Mouse (Mus musculus) neural tube, embryonic 10.5 days (tissue): ENCODE results near the gene Cfap97.

Experiments used
- DNase-seq: peaks from one replicate; pipeline ENCODE4 v3.0.0-alpha.2; 2017; ENCODE audit warnings: low spot score; ENCODE audit errors: extremely low spot score

Gene Cfap97

DNA sequence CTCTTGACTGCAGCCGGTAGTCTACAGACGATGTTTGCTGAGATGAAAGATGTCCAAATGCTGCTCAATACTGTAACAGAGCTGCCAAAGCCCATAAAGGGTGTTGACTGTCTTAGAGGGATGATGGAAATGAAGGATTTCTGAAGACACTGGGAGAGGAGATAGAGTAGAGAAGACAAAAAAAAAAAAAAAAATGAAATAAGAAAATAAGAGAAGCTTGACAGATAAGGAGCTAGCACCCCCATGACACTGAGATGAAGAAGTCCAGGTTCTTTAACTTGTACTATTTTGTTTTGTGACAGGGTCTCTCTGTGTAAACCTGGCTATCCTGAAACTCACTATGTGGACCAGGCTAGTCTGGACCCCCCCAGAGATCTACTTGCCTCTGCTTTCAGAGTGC, 1.5 kb downstream of the Cfap97 start:
- no peak for DNase-seq

- DNase-seq = peak; percentile 94
Measured at GRCm38 (mm10) chr8:46162953-46163869, 11.6 kb downstream of the Cfap97 start.

GRCm38 (mm10) chr8:46163870-46164190, 12.3 kb downstream of the Cfap97 start:
- no peak for DNase-seq

DNA sequence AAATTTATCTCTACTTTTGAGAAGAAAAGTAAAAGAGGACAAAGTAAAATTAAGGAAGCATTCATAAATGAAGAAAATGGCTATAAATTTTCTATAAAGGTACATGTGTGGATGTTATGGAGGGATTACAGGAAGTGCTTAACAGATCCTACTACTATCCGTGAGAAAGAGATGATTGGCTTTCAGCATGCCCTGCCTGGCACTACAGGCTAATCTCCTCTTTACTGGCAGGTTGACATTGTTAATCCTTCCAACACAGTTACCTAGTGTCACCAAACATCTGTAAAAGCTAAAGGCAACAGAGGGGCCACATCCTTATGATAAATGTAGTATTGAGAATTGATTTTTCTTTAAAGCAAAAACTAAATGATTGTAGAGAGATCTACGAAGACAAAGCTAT, 22.1 kb downstream of the Cfap97 start:
- no peak for DNase-seq

GRCm38 (mm10) chr8:46180136-46180535, 28.6 kb downstream of the Cfap97 start:
- no peak for DNase-seq

- DNase-seq = peak; percentile 48
Measured at GRCm38 (mm10) chr8:46185361-46185760, 33.8 kb downstream of the Cfap97 start.

GRCm38 (mm10) chr8:46193100-46193499, 41.5 kb downstream of the Cfap97 start:
- DNase-seq = no peak

GRCm38 (mm10) chr8:46196877-46197276, 45.3 kb downstream of the Cfap97 start:
- DNase-seq = no peak

- DNase-seq = no peak
Measured at GRCm38 (mm10) chr8:46197673-46198072, 46.1 kb downstream of the Cfap97 start.

DNA sequence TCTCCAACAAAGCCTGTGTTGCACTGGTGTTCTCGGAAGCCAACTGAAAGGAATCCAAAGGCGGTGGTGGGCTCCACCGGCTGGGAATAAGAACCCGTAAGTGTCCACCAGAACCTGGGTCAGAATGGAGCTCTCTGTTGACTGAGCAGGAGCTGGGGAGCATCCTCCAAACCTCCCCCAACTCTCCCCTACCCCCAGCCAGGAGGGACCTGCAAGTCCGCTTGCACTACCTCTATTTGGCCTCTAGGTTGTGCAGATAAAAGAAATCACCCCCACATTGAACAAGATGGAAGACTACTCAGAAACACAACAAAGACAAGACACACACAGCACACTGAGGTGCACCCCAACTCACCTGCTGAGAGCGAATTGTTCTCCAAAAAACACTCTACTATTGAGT, 50.8 kb downstream of the Cfap97 start:
- DNase-seq = no peak

GRCm38 (mm10) chr8:46204301-46204700, 52.7 kb downstream of the Cfap97 start:
- no peak for DNase-seq

DNA sequence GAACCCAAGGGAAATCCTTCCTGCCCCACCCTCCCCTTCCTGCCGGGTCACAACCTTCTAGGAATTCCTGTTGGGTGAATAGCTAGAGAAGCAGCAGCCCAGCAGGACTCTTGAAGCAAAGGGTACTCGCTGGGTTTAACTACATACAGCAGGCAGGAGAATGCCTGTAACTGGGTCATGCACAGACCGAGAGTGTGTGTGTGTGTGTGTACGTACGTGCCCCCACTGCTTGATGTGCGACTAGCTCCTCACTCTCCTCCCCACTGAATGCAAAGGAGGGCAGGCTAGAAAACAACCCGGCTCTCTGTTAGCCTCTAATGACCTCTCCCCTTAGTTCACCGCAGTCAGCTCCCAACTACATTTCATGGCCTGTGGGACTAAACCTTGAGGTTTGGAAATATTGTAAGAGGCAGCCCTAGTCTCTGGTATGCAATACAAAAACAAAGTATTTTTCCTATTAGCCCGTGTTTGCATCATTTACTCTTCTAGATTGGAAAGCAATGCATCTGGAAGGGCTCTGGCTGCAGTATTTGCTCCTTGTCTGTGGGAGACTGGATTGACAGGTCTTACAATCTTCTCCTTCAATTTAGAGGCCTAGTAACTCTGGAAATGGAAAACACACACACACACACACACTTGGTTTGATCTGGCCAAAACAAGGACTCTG, 53.5 kb downstream of the Cfap97 start:
- no peak for DNase-seq

DNA sequence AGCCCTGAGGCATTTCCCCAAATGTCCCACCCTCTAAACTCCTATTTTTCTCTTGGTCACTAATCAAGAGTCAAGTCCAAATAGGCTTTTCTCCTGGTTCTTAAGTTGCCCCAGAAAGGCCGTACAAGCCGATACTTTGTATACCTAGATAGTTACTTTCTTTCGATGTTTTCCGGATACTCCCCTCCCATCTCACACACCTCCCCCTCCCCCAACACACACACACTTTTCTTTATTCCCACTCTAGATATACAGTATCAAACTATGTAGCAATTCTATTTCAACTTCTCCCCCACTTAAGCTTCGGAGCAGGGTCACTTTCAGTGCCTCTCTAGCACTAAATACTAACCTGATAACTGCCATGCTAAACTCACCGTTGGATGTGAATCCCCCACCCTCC, 54.5 kb downstream of the Cfap97 start:
- no peak for DNase-seq

- no peak for DNase-seq
Measured at GRCm38 (mm10) chr8:46208354-46208753, 56.8 kb downstream of the Cfap97 start.

DNA sequence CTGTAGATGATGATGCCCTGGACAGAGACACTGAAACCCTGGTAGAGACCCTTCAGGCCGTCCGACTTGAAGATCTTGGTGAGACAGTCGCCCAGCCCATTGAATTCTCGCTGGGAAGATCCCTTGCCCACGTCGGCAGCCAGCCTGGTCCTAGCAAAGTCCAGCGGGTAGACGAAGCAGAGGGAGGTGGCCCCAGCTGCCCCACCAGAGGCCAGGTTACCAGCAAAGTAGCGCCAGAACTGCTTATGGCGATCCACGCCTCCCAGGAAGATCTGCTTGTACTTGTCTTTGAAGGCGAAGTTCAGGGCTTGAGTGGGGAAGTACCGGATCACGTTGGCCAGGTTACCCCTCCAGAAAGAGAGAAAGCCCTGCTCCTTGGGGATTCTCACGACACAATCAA, 57.5 kb downstream of the Cfap97 start:
- DNase-seq = no peak

DNA sequence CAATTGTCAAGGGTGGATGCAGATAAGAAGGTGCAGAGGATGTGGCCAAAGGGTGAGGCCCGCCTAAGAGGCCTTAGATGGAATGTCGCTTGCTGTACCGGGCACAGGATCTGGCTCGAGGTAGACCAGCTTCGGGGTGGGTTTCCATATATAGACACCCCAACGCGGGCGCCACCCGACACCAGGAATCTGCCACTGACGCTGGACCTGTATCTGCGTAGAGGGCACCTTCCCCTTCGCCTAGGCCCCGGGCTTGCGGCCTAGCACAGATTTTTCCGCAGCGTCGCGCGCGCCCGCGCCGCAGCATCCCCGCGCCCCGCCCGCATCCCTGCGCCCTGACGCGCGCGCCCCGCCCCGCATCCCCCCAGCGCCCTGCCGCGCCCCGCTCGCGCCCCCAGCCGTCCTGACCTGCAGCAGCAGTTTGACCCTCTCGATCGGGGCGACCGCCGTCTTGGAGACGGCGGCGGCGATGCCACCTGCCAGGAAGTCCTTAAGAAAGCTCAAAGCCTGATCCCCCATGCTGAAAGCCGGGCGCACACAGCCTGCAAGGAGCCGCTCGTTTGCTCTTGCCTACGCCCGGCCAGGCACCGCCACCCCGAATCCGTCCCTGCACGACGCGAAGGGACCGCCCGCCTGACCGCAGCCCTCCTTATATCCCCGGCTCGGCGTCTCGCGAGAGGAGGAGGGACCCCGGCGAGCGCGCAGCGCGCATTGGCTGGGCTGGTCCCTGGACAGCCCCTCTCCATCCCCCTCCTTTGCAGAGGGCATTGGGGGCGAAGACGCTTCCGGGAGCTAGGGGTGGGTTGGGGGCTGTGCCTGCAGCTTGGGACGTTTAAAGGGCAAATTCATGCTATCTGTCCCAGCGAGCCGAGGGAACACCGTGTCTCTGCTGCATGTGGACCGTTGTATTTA, 59.1 kb downstream of the Cfap97 start, which contains the start of gene Slc25a4:
Gene Slc25a4, minus strand, starts transcription at position 881 of the 912 bp plus-strand sequence.
- DNase-seq = peak; percentile 96

- no peak for DNase-seq
Measured at GRCm38 (mm10) chr8:46211611-46212071, 60.1 kb downstream of the Cfap97 start.

DNA sequence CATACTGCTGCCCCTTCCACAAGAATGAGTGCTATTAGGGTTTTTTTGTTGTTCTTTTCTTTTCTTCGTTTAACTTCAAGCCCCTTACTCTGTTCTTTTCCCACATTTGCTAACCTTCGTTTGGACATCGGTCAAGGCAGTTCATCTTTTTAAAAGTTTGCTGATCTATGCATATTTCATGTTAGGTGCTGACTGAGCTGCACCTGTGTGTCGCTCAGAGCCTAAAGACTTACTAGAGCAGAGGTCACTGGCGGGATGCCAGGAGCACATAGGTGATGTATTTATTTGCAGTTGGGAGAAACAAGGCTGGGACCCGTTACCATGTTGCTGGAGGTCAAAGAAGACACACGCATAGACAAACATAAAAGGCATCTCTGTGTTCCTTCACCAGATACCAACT, 60.6 kb downstream of the Cfap97 start:
- no peak for DNase-seq

GRCm38 (mm10) chr8:46213971-46214480, 62.5 kb downstream of the Cfap97 start:
- DNase-seq = no peak

DNA sequence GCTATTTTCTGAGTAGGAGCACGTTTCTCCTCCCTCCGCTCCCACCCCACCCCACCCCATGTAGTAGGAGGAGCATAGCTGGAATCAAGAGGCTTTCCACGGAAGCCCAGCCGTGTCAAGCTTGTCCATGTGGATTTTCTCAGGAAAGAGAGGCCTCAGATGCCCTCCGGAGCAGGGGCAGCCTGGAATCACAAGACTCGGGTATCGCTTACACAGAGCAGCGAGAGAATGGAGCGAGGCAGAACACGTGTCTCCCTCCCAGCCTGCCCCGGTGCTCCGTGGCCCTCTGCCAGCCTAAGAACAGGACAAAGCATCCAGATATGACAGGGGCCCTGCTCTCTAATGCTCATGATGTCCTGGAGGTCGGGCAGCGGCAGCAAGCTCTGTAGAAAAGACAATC, 65.3 kb downstream of the Cfap97 start:
- peak; percentile 62 for DNase-seq

- no peak for DNase-seq
Measured at GRCm38 (mm10) chr8:46220566-46220965, 69.0 kb downstream of the Cfap97 start.
